Mouse (Mus musculus): ENCODE results near the gene Zfp583. TPM values are rescaled to one million over a fixed set of nuclear protein-coding genes. Genes with fewer than 3 reads are reported as not detected.
"Not testable (repeated sequence)": the region's sequence is repeated elsewhere in the genome, so short reads cannot be mapped to it uniquely, and the experiment has no call there.

The Zfp583 gene
- 1 to 10 TPM; 1.7 to 3.2 (median 1.9) TPM for total RNA-seq (2022)

- peak; percentile 74 for DNase-seq (ENCODE audit: low spot score)
These were observed at the start of gene Zfp583 for GRCm38 (mm10) chr7:6331233-6331956. Gene Zfp583, minus strand, starts transcription at chr7:6331285.

GRCm38 (mm10) chr7:6378441-6378840 lies 47.4 kb upstream of the Zfp583 start:
- no peak for DNase-seq (ENCODE audit: low spot score)

- DNase-seq (ENCODE audit: low spot score), result no peak
These were observed 41.9 kb upstream of the Zfp583 start for GRCm38 (mm10) chr7:6372993-6373392.

- DNase-seq (ENCODE audit: low spot score), result no peak
These were observed 38.4 kb upstream of the Zfp583 start for GRCm38 (mm10) chr7:6369460-6369859.

DNA sequence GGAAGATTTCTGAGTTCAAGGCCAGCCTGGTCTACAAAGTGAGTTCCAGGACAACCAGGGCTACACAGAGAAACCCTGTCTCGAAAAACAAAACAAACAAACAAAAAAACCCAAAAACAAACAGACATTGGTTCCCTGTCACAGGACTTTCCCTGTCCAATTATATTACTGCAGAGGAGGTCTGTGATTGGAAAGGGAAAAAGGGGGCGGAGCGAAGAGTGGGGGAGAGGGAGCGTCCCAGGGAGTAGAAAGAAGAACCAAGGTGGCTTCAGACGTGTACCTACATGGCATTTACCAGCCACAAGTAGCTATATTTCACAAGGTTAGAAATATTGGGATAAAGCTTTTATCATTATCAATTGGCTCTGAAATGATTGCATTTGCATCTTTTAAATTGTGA lies 37.1 kb upstream of the Zfp583 start:
- not testable (repeated sequence) for DNase-seq (ENCODE audit: low spot score)

DNA sequence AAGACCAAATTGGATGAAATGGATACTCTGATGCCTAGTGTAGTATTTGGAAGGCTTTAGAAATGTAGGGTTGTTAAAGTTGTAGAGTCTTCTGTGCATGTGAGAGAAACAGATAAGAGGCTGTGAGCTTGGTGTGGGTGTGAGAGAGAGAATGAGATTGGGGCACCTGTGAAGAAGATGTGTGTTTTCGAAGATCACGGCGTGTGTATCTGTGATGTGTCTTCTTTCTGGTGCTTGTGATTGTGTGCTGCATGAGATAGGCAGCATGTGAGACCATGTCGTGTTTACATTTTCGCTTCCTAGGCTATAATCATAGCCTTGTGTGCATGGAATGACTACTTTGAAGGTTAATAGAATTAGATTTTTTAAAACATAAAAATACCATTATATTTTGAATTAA lies 36.1 kb upstream of the Zfp583 start:
- DNase-seq (ENCODE audit: low spot score), result no peak

DNA sequence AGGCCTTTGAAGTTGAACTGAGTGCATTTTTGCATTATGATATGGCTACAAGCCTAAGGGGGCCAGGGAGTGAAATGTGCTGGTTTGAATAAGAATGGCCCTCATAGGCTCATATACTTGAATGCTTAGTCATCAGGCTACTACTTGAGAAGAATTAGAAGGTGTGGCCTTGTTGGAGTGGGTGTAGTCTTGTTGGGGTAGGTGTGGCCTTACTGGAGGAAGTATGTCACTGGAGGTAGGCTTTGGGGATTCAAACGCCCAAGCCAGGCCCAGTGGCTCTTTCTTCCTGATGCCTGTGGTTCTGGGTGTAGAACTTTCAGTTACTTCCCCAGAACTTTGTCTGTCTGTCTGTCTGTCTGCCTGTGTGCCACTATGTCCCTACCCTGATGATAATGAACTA lies 33.7 kb upstream of the Zfp583 start:
- DNase-seq (ENCODE audit: low spot score), result no peak

DNA sequence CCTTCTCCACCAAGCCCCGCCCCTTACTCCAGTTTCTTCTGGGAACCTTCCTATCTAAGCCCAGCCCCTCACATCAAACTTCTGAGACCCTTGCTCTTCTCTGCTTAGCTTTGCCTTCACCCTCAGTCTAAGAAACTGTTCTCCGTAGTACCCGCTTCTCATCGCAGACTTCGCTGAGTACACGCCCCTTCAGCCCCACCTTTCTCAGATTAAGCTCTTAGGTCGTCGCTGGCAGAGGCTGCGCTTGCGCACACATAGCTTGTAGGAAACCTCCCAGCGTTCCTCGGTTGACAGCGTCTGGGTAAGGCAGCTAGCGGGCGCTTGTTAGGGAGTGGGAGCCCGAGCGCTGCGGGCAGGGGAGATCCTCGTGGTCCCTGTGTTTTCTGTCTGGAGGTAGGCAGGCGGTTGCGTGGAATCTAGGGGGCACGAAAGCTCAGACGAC lies 32.0 kb upstream of the Zfp583 start, which contains the start of gene Zfp78:
Gene Zfp78, plus strand, starts transcription at position 234 of the 442 bp plus-strand sequence.
- DNase-seq (ENCODE audit: low spot score), result no peak

DNA sequence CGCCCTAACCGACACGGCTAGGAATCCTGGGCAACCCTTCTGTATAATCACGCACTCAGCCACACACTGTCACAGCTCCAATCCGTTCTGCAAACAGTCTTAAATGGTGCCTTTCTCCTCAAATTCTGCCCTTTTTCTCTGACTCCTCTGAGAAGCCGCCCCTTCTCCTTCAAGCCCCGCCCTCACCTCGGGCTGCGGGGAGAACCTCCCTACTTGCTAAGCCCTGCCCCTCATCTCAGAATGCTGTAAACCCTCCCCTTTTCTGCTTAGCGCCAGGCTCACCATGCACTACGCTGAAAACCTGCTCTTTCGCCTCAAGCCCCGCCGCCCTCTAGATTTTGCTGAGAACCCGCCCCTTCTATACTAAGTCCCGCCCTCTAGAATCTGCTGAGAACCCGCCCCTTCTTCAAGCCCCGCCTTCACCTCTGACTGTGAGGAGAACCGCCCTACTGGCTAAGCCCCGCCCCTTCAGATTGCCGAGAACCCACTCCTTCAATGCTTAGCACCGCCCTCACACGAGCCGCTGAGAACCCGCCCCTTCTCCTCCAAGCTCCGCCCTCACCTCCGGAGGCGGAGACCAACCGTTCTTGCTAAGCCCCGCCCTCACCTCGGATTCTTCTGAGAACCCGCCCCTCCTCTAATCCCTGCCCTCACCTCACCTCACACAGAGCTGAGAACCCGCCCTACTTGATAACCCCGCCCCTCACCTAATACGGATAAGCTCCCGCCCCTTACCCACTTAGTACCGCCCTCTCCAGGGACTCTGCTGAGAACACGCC lies 31.4 kb upstream of the Zfp583 start:
- DNase-seq (ENCODE audit: low spot score), result peak; percentile 98

DNA sequence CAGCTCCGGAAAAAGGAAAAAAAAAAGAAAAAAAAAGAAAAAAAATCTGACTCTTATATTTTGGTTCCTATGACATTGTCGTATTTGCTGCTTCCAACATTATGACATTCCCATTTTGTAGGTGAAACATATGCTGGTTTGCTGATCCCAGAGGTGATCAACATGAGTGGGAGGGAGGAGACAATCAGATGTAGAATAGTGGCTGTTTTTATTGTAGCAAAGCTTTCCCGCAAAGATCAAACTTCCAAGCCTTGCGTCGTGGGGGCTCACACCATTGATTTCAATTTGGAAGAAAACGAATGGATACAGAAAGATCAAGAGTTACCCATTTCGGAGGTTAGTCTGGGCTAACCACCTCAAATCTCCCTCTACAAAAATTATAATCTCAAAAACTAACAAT lies 30.7 kb upstream of the Zfp583 start:
- DNase-seq (ENCODE audit: low spot score), result no peak

DNA sequence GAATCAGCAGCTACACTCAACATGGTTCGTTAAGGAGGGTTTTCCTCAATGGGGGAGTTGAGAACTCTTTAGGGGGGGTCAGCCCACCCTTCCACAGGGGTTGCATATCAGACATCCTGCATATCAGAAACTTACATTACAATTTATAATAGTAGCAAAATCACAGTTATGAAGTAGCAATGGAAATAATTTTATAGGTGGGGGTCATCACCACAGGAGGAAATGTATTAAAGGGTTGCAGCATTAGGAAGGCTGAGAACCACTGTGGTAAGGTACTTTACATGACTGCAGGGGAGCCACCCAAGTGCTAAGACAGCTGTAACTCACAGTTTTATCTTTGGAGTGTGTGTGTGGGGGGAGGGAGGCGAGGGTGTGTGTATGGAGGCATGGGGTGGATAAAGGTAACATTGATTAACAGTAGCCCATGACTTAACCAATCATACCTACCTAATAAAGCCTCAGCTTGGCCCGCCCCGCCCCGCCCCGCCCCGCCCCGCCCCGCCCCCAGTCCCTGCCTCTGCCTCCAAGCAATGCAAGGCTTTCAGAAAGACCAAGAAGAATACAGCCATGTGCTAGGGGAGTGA lies 29.5 kb upstream of the Zfp583 start:
- DNase-seq (ENCODE audit: low spot score), result no peak

DNA sequence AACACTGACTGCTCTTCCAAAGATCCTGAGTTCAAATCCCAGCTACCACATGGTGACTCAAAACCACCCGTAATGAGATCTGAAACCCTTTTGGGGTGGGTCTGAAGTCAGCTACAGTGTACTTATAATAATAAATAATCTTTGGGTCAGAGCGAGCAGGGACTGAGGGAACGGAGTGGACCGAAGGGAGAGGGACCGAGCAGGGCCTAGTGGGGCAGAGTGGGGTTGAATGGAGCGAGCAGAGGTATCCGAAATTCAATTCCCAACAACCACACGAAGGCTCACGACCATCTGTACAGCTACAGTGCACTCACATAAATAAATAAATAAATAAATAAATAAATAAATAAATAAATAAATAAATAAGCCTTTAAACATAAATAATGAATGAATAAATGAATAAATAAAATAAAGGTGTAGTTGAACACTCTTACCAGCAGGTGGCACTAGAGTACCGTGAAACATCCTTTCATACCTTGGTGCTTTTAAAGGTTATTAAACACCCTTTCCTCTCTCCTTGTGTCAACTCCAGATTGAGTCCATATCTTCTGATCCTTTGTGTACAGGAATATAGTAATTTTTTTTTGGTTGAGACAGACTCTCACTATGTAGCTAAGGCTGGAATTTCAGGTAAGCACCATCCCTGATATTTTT lies 28.0 kb upstream of the Zfp583 start:
- DNase-seq (ENCODE audit: low spot score), result peak; percentile 50

GRCm38 (mm10) chr7:6358121-6358520 lies 27.0 kb upstream of the Zfp583 start:
- DNase-seq (ENCODE audit: low spot score), result peak; percentile 24

- no peak for DNase-seq (ENCODE audit: low spot score)
These were observed 13.0 kb upstream of the Zfp583 start for GRCm38 (mm10) chr7:6344124-6344523.

DNA sequence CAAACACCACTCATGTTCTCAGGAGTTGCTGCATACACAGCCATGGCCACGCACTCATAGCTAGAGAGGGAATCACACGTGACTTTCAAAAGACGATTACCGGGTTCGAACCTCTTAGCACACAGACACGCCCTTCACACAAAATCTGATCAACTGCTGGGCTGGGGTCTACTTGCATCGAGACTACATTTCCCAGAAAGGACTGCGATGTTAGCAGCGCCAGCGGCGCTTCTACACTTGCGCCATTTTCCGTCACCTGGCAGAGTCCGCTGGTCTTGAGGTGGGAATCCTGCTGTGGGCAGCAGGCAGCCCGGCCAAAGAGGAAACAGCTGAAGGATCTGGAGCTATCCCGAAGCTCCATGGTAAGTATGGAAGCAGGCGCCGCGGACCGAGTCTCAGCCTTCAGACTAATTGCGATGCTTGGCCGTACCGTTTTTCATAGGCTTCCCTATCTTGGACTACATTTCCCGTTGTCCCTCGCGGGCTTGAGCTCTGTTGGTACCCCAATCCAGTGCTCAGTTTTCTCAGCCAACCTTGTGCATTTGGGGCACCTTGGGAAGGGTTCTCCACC lies 12.5 kb upstream of the Zfp583 start, which contains the start of gene Gm3854:
Gene Gm3854, plus strand, starts transcription at position 259 of the 571 bp plus-strand sequence.
- DNase-seq (ENCODE audit: low spot score), result peak; percentile 51

- DNase-seq (ENCODE audit: low spot score), result no peak
These were observed 8.8 kb upstream of the Zfp583 start for GRCm38 (mm10) chr7:6339865-6340264.

GRCm38 (mm10) chr7:6330458-6331232 lies 440 bp downstream of the Zfp583 start:
- DNase-seq (ENCODE audit: low spot score), result peak; percentile 2

- not testable (repeated sequence) for DNase-seq (ENCODE audit: low spot score)
These were observed 30.3 kb downstream of the Zfp583 start for GRCm38 (mm10) chr7:6300796-6301195.

- not testable (repeated sequence) for DNase-seq (ENCODE audit: low spot score)
These were observed 40.0 kb downstream of the Zfp583 start for GRCm38 (mm10) chr7:6291121-6291520.

DNA sequence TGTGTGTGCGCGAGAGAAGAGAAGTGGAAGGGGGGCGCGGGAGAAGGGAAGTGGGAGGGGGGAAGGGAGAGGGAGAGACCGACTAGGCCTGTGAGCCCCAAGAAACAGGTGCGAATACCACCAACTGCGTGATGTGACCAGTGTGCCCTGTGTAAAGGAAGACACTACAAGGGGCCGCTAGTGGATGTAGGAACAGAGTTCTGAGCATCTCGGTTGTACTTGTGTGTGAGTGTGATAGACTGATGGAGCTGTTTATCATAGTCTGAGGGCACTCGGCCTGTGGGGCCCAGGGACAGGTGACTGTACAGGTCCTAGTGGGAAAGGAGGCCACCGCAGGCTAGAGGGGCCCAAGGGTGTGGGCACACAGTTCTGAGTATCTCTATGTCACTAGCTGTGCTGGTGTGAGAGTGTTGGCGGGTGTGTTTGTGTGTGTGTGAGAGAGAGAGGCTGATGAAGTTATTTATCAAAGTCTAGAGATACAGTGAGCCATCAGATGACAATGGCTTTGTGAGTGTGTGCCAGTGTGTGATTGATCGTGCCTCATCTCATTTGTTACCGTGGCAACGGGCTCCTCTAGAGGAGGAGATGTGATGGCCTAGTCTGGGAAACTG lies 44.1 kb downstream of the Zfp583 start:
- no peak for DNase-seq (ENCODE audit: low spot score)

Measured in heart, adult 8-10 months (tissue).